Mouse (Mus musculus) left cerebral cortex, adult 8-10 months (tissue): ENCODE measurements around the gene Gins3. TPM values are rescaled to one million over a fixed set of nuclear protein-coding genes. Genes with fewer than 3 reads are reported as not detected.
"Not testable (repeated sequence)": the region's sequence is repeated elsewhere in the genome, so short reads cannot be mapped to it uniquely, and the experiment has no call there.

Source experiments
- DNase-seq, 2 experiments: peaks; one replicate each; pipeline ENCODE4 v3.0.0; 2022; ENCODE audit warnings: low spot score in 2 of 2
- total RNA-seq, 4 experiments: library from RNA; stranded (reverse); gene quantifications; 2 replicates each; pipeline ENCODE4 v1.2.4; 2022

Gene Gins3
- total RNA-seq, 4 experiments from 2014 or later, result 2.0 to 3.0 (median 2.7) TPM

- no peak for DNase-seq
Observed at GRCm38 (mm10) chr8:95648251-95648650, 15.0 kb downstream of the Gins3 start.

- no peak for DNase-seq
Observed at GRCm38 (mm10) chr8:95653351-95653750, 20.1 kb downstream of the Gins3 start.

GRCm38 (mm10) chr8:95655831-95656230, 22.6 kb downstream of the Gins3 start:
- DNase-seq, result no peak

GRCm38 (mm10) chr8:95656316-95657002, 23.2 kb downstream of the Gins3 start:
- DNase-seq, result no peak

- no peak for DNase-seq
Observed at GRCm38 (mm10) chr8:95657523-95657922, 24.3 kb downstream of the Gins3 start.

- DNase-seq, result no peak
Observed at GRCm38 (mm10) chr8:95660334-95660882, 27.2 kb downstream of the Gins3 start.

- no peak for DNase-seq
Observed at GRCm38 (mm10) chr8:95661085-95661484, 27.8 kb downstream of the Gins3 start.

- DNase-seq, result no peak
Observed at GRCm38 (mm10) chr8:95661575-95661974, 28.3 kb downstream of the Gins3 start.

GRCm38 (mm10) chr8:95662885-95663598, 29.8 kb downstream of the Gins3 start:
- DNase-seq, result no peak

GRCm38 (mm10) chr8:95663599-95663949, 30.3 kb downstream of the Gins3 start:
- DNase-seq, result no peak

GRCm38 (mm10) chr8:95665813-95666452, 32.7 kb downstream of the Gins3 start:
- DNase-seq, result not testable (repeated sequence)

GRCm38 (mm10) chr8:95668163-95668958, 35.1 kb downstream of the Gins3 start:
- no peak for DNase-seq

- no peak for DNase-seq
Observed at GRCm38 (mm10) chr8:95669967-95670366, 36.7 kb downstream of the Gins3 start.

GRCm38 (mm10) chr8:95671861-95672260, 38.6 kb downstream of the Gins3 start:
- no peak for DNase-seq

- DNase-seq, result no peak
Observed at GRCm38 (mm10) chr8:95672811-95673210, 39.6 kb downstream of the Gins3 start.

GRCm38 (mm10) chr8:95676631-95677030, 43.4 kb downstream of the Gins3 start, which contains the start of gene Ndrg4:
Gene Ndrg4 (plus strand): TSS chr8:95676980.
- DNase-seq, result no peak

- no peak for DNase-seq
Observed at GRCm38 (mm10) chr8:95677591-95678023, 44.4 kb downstream of the Gins3 start.

GRCm38 (mm10) chr8:95678024-95678611, 44.9 kb downstream of the Gins3 start:
- DNase-seq, result peak in 1 of 2 experiments; percentile 64

- DNase-seq, result no peak
Observed at GRCm38 (mm10) chr8:95688073-95688672, 54.9 kb downstream of the Gins3 start.

GRCm38 (mm10) chr8:95690929-95691541, 57.8 kb downstream of the Gins3 start:
- no peak for DNase-seq
